Mouse (Mus musculus) adrenal gland, adult 2 months (tissue): ENCODE data around the gene Akr1a1. TPM values are rescaled to one million over a fixed set of nuclear protein-coding genes. Genes with fewer than 3 reads are reported as not detected.
A peak's percentile ranks its signal among the peaks of the same experiment; 100 is the strongest.
"Not testable (repeated sequence)": the region's sequence is repeated elsewhere in the genome, so short reads cannot be mapped to it uniquely, and the experiment has no call there.

Experiments
- DNase-seq: peaks from one replicate; pipeline ENCODE4 v3.0.0; 2021
- long read RNA-seq: library from polyadenylated mRNA; stranded (forward); transcript quantifications from one replicate; pipeline ENCODE4 v2.0.0, GENCODE M21; 2021
- polyA plus RNA-seq: library from polyadenylated mRNA; depleted of rRNA; stranded (reverse); fragments of >200 nt; gene quantifications from 2 replicates; pipeline ENCODE4 v1.2.3, GENCODE M21; 2012; rRNA removed
- total RNA-seq, 2 experiments: library from RNA; stranded (reverse); gene quantifications; 2 replicates each; pipeline ENCODE4 v1.2.3; 2021

Gene Akr1a1
- total RNA-seq = 1,000 to 10,000 TPM in 1 of 2 experiments, 100 to 1,000 TPM in 1; 867 to 1,182 TPM
- 733 and 783 TPM in 2 replicates for polyA plus RNA-seq
- long read RNA-seq, transcript Akr1a1-201 (9 exons, 1,420 nt) = major isoform, 467 of 512 reads
- long read RNA-seq, partial matches to known transcripts = 35 of 512 reads
- long read RNA-seq, other reads (novel, unspliced or antisense) = 9 of 512 reads

- peak; percentile 97 for DNase-seq
Measured at GRCm38 (mm10) chr4:116650924-116651796, at the start of gene Akr1a1. Gene Akr1a1 (minus strand): TSS chr4:116651680.

GRCm38 (mm10) chr4:116700964-116701363, 49.5 kb upstream of the Akr1a1 start:
- DNase-seq = no peak

- DNase-seq = peak; percentile 75
Measured at GRCm38 (mm10) chr4:116698693-116699342, 47.3 kb upstream of the Akr1a1 start.

GRCm38 (mm10) chr4:116693785-116694184, 42.3 kb upstream of the Akr1a1 start:
- no peak for DNase-seq

- no peak for DNase-seq
Measured at GRCm38 (mm10) chr4:116692146-116692545, 40.7 kb upstream of the Akr1a1 start.

GRCm38 (mm10) chr4:116689309-116689876, 37.9 kb upstream of the Akr1a1 start:
- no peak for DNase-seq

GRCm38 (mm10) chr4:116687041-116687440, 35.6 kb upstream of the Akr1a1 start:
- DNase-seq = no peak

- DNase-seq = peak; percentile 97
Measured at GRCm38 (mm10) chr4:116685402-116686061, 34.1 kb upstream of the Akr1a1 start, which contains the start of gene Prdx1. Gene Prdx1 (plus strand): TSS chr4:116685544.

GRCm38 (mm10) chr4:116684665-116685064, 33.2 kb upstream of the Akr1a1 start:
- DNase-seq = no peak

- DNase-seq = no peak
Measured at GRCm38 (mm10) chr4:116683957-116684356, 32.5 kb upstream of the Akr1a1 start.

GRCm38 (mm10) chr4:116680521-116680920, 29.0 kb upstream of the Akr1a1 start:
- DNase-seq = not testable (repeated sequence)

GRCm38 (mm10) chr4:116679141-116679540, 27.7 kb upstream of the Akr1a1 start:
- peak; percentile 41 for DNase-seq

- DNase-seq = no peak
Measured at GRCm38 (mm10) chr4:116677808-116678207, 26.3 kb upstream of the Akr1a1 start.

- no peak for DNase-seq
Measured at GRCm38 (mm10) chr4:116676027-116676426, 24.5 kb upstream of the Akr1a1 start.

GRCm38 (mm10) chr4:116674761-116675160, 23.3 kb upstream of the Akr1a1 start:
- not testable (repeated sequence) for DNase-seq

GRCm38 (mm10) chr4:116672785-116673184, 21.3 kb upstream of the Akr1a1 start:
- DNase-seq = peak; percentile 91

- DNase-seq = no peak
Measured at GRCm38 (mm10) chr4:116669291-116669690, 17.8 kb upstream of the Akr1a1 start.

GRCm38 (mm10) chr4:116668145-116668544, 16.7 kb upstream of the Akr1a1 start:
- DNase-seq = peak; percentile 21

- DNase-seq = no peak
Measured at GRCm38 (mm10) chr4:116666625-116667024, 15.1 kb upstream of the Akr1a1 start.

- DNase-seq = no peak
Measured at GRCm38 (mm10) chr4:116661998-116662397, 10.5 kb upstream of the Akr1a1 start.

- no peak for DNase-seq
Measured at GRCm38 (mm10) chr4:116660829-116661228, 9.3 kb upstream of the Akr1a1 start.

- not testable (repeated sequence) for DNase-seq
Measured at GRCm38 (mm10) chr4:116659916-116660315, 8.4 kb upstream of the Akr1a1 start.
